In genomic region chr14:18574130-18574721, GRCm38 (mm10) we compare ENCODE assay signal across 12 mouse cellular contexts.
DNase-seq lines count a peak whose midpoint lies in the region; ATAC-seq and TF ChIP-seq lines count a peak whose summit lies in the region.
"Had no signal": no experiment of that assay in that cellular context is flagged by ENCODE, and none has a peak within 500 bp of the region (broad histone marks: within the 10 kb centered on the region; RNA-seq: fewer than 3 reads in every experiment).

No protein-coding gene starts in this region.

- no peaks in the 10 kb centered on the region for H3K27me3 ChIP-seq in kidney, adult 2 months (replicated peaks; ENCODE audit: control insufficient read depth, insufficient read depth, low read length)
- no peaks in the 10 kb centered on the region for H3K27me3 ChIP-seq in intestine, postnatal 0 days (replicated peaks; ENCODE audit: control insufficient read depth, insufficient read depth, low read length)
- H3K27me3 ChIP-seq in thymus, adult 2 months (ENCODE audit: control insufficient read depth, insufficient read depth, low read length): no peaks in the 10 kb centered on the region
- H3K27me3 ChIP-seq: limb, embryonic 13.5 days had no signal

- WGBS in kidney, adult 2 months: 86% methylated on average over 10 of the region's 10 CpGs
- WGBS in intestine, postnatal 0 days: 85% methylated on average over 10 of the region's 10 CpGs
- 95% methylated on average over 10 of the region's 10 CpGs for WGBS in thymus, adult 2 months

- no peak for DNase-seq in kidney, adult 2 months
- no peak for DNase-seq in kidney, adult 18-20 months
- DNase-seq in thymus, postnatal 4 days: peak; percentile 18
- DNase-seq in thymus, adult 18-20 months: no peak
- no peak for DNase-seq in adrenal gland, adult 18-20 months (ENCODE audit: low spot score in 2 of 2)
- DNase-seq in thymus, adult 2 months: no peak
- DNase-seq in urinary bladder, postnatal 14 days (ENCODE audit: low spot score): no peak
- DNase-seq: kidney, adult 11 months; right cerebral cortex, postnatal 25 days had no signal

- no peaks in the 10 kb centered on the region for H3K9me3 ChIP-seq in intestine, postnatal 0 days (ENCODE audit: control insufficient read depth)
- H3K9me3 ChIP-seq: heart, embryonic 10.5 days; limb, embryonic 13.5 days had no signal

- no peak overlapping the region for H3K4me3 ChIP-seq in kidney, adult 2 months (ENCODE audit: insufficient read depth, low read depth, low read length)
- no peak overlapping the region for H3K4me3 ChIP-seq in intestine, postnatal 0 days (ENCODE audit: low read depth, low read length)
- H3K4me3 ChIP-seq in thymus, adult 2 months (ENCODE audit: control insufficient read depth, insufficient read depth, low read length): no peak overlapping the region
- H3K4me3 ChIP-seq: heart, embryonic 10.5 days; limb, embryonic 13.5 days had no signal

- peak; percentile 68 for ATAC-seq in intestine, postnatal 0 days

- H3K36me3 ChIP-seq in kidney, adult 2 months (ENCODE audit: control insufficient read depth, insufficient read depth, low read length): no peaks in the 10 kb centered on the region
- 0 out of 2 replicates have a peak, but pooled peaks cover 5% of the 10 kb centered on the region for H3K36me3 ChIP-seq in intestine, postnatal 0 days (ENCODE audit: control insufficient read depth, insufficient read depth)
- H3K36me3 ChIP-seq in thymus, adult 2 months (ENCODE audit: control insufficient read depth, insufficient read depth, low read length): no peaks in the 10 kb centered on the region
- H3K36me3 ChIP-seq: heart, embryonic 10.5 days; limb, embryonic 13.5 days had no signal

- H3K9ac ChIP-seq in intestine, postnatal 0 days (ENCODE audit: low read depth, low read length): no peak overlapping the region
- H3K9ac ChIP-seq: limb, embryonic 13.5 days had no signal

- TF ChIP-seq POLR2A in kidney, adult 2 months (IDR thresholded peaks at IDR 0.05; ENCODE audit: low read depth, low read length): no peak
- TF ChIP-seq POLR2A in thymus, adult 2 months (IDR thresholded peaks at IDR 0.05; ENCODE audit: control insufficient read depth, extremely low read depth, insufficient read depth, low read length, poor library complexity): no peak

- H3K27ac ChIP-seq in kidney, adult 2 months (ENCODE audit: insufficient read depth, low read depth, low read length): no peak overlapping the region
- H3K27ac ChIP-seq in intestine, postnatal 0 days (ENCODE audit: low read depth, low read length): no peak overlapping the region
- H3K27ac ChIP-seq in thymus, adult 2 months (ENCODE audit: control insufficient read depth, insufficient read depth, low read length): no peak overlapping the region
- H3K27ac ChIP-seq: heart, embryonic 10.5 days; limb, embryonic 13.5 days had no signal

- no peak overlapping the region for H3K4me2 ChIP-seq in intestine, postnatal 0 days (replicated peaks; ENCODE audit: low read depth)
- H3K4me2 ChIP-seq: limb, embryonic 13.5 days had no signal

- 0 out of 2 replicates have a peak, but pooled peaks have one; percentile 10 for TF ChIP-seq CTCF in kidney, adult 2 months (conservative IDR thresholded peaks at IDR 0.05; ENCODE audit: insufficient read depth, insufficient read length, low read depth, low read length)
- TF ChIP-seq CTCF in intestine, postnatal 0 days (IDR thresholded peaks at IDR 0.05; ENCODE audit: low read depth): peak; percentile 45
- no peak for TF ChIP-seq CTCF in thymus, adult 2 months (IDR thresholded peaks at IDR 0.05; ENCODE audit: borderline replicate concordance, control insufficient read depth, extremely low read depth, insufficient read depth, low read length, poor library complexity)

- H3K4me1 ChIP-seq in kidney, adult 2 months (ENCODE audit: control insufficient read depth, insufficient read depth, low read length): no peaks in the 10 kb centered on the region
- H3K4me1 ChIP-seq in intestine, postnatal 0 days (replicated peaks; ENCODE audit: control insufficient read depth, insufficient read depth, low read length): no peaks in the 10 kb centered on the region
- H3K4me1 ChIP-seq in thymus, adult 2 months (replicated peaks; ENCODE audit: control insufficient read depth, insufficient read depth, low read length): no peaks in the 10 kb centered on the region
- H3K4me1 ChIP-seq: heart, embryonic 10.5 days had no signal
